Mouse (Mus musculus) neural tube, embryonic 11.5 days (tissue): ENCODE measurements at regions not wholly inside any gene's neighbourhood (a gene's known extent, or its start where the extent isn't known, plus 50 kb on each side); places are given as distances from the start of the nearest gene placed in this dataset. TPM values are rescaled to one million over a fixed set of nuclear protein-coding genes. Genes with fewer than 3 reads are reported as not detected.

Source experiments
- ATAC-seq: fragments of 200-750 bp; cut with Nextera tagmentation; 2 replicates; pipeline ENCODE4 v1.8.0; 2017; ENCODE audit warnings: moderate number of reproducible peaks, mild to moderate bottlenecking, moderate TSS enrichment, moderate library complexity; ENCODE audit not compliant: insufficient read depth, low FRiP score, low TSS enrichment
- DNase-seq: peaks from one replicate; pipeline ENCODE4 v3.0.0-alpha.2; 2015; ENCODE audit warnings: low spot score
- H3K27ac ChIP-seq: fragments of 300-500 bp; sonication (generic); 2 replicates; pipeline ENCODE4 v1.5.1; 2014; ENCODE audit warnings: low read depth, mild to moderate bottlenecking, low read length
- H3K27me3 ChIP-seq: fragments of 300-500 bp; sonication (generic); 2 replicates; pipeline ENCODE4 v1.6.1; 2014; ENCODE audit warnings: mild to moderate bottlenecking, low read length, mixed read lengths; ENCODE audit not compliant: control insufficient read depth, insufficient read depth
- H3K36me3 ChIP-seq: fragments of 300-500 bp; sonication (generic); 2 replicates; pipeline ENCODE4 v1.6.1; 2014; ENCODE audit warnings: mild to moderate bottlenecking, low read length, moderate library complexity, mixed read lengths; ENCODE audit not compliant: control insufficient read depth, insufficient read depth
- H3K4me1 ChIP-seq: fragments of 300-500 bp; sonication (generic); 2 replicates; pipeline ENCODE4 v1.6.1; 2014; ENCODE audit warnings: low read length, mixed read lengths; ENCODE audit not compliant: control insufficient read depth, insufficient read depth
- H3K4me2 ChIP-seq: fragments of 300-500 bp; sonication (generic); 2 replicates; pipeline ENCODE4 v1.6.1; 2014; ENCODE audit warnings: low read depth, mild to moderate bottlenecking, moderate library complexity
- H3K4me3 ChIP-seq: fragments of 300-500 bp; sonication (generic); 2 replicates; pipeline ENCODE4 v1.5.1; 2014; ENCODE audit warnings: low read depth, low read length
- H3K9ac ChIP-seq: fragments of 300-500 bp; sonication (generic); 2 replicates; pipeline ENCODE4 v1.6.1; 2014; ENCODE audit warnings: mild to moderate bottlenecking, low read length
- H3K9me3 ChIP-seq: fragments of 300-500 bp; sonication (generic); 2 replicates; pipeline ENCODE4 v1.6.1; 2016; ENCODE audit warnings: low read length; ENCODE audit not compliant: control insufficient read depth
- whole genome bisulfite sequencing: fragments of 180-500 bp; shearing (Covaris S2); extraction: QIAGEN DNeasy Blood & Tissue Kit; methylation state at CpG from one replicate; pipeline ENCODE4 v1.1.7; 2014; 5-methylcytosine and 5-hydroxymethylcytosine counted together
- microRNA-seq: library from miRNA; unstranded; fragments of <30 nt; microRNA quantifications from one replicate; pipeline ENCODE4, GENCODE M21; 2016

GRCm38 (mm10) chr7:139779876-139780275 lies 54.1 kb upstream of the Adgra1 start:
- DNase-seq (no peak), ATAC-seq (no peak)
- WGBS: 87% methylated on average over 3 of the region's 3 CpGs

GRCm38 (mm10) chr7:139781513-139781912 lies 52.5 kb upstream of the Adgra1 start:
- no peak overlapping the region for H3K4me3 ChIP-seq
- WGBS: 94% methylated on average over 2 of the region's 2 CpGs
- H3K4me2 ChIP-seq: no peak overlapping the region
- no peaks in the 10 kb centered on the region for H3K9me3 ChIP-seq
- no peak for DNase-seq
- H3K4me1 ChIP-seq: no peaks in the 10 kb centered on the region
- ATAC-seq: no peak
- H3K27me3 ChIP-seq: no peaks in the 10 kb centered on the region
- no peaks in the 10 kb centered on the region for H3K36me3 ChIP-seq
- no peak overlapping the region for H3K9ac ChIP-seq
- no peak overlapping the region for H3K27ac ChIP-seq

More at GRCm38 (mm10) chr7:139779876-139780275, 54.1 kb upstream of the Adgra1 start:
- Histone ChIP-seq H3K4me1 (no peaks in the 10 kb centered on the region), H3K27ac (no peak overlapping the region), H3K4me2 (no peak overlapping the region), H3K9me3 (no peaks in the 10 kb centered on the region), H3K4me3 (no peak overlapping the region), H3K36me3 (no peaks in the 10 kb centered on the region), H3K9ac (no peak overlapping the region), H3K27me3 (no peaks in the 10 kb centered on the region)

Small RNA genes lying in the stretch of these regions (microRNA-seq; reads per million reads assigned to microRNA genes)
- gene Mir6401: not detected
